ENCODE assay signal across 8 mouse cellular contexts in the genomic region with DNA sequence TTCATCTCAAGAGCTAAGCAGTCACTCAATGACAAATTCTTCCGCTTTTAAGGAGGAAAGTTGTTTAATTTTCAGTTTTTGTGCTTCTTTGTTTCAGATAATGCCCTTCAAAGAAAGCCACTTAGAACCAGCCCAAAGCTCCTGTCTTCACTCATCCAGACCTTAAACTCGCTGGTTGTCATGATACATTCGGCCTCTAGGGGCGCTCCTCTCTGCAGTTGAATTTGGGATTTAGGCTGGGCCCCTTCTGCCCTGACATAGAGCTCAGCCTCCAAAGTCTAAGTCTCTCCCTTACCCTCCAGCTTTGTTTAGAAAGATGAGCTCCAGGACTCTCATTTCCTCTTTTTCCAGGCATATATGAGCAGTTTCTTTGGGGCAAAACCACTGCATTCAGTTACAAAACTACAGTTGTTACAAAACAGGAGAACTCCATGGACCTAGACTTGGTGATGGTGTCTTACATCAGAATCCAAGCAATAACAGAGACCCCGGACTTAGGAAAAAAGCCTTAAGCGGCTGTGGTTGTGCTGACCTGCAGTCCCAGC. TPM values are rescaled to one million over a fixed set of nuclear protein-coding genes. Genes with fewer than 3 reads are reported as not detected.
A peak's percentile ranks its signal among the peaks of the same experiment; 100 is the strongest.
DNase-seq lines count a peak whose midpoint lies in the region; ATAC-seq and TF ChIP-seq lines count a peak whose summit lies in the region.
"Not testable (repeated sequence)": the region's sequence is repeated elsewhere in the genome, so short reads cannot be mapped to it uniquely, and the experiment has no call there.

No protein-coding gene starts in this region.

- H3K9ac ChIP-seq in MEL (ENCODE audit: control insufficient read depth, low read depth, low read length, poor library complexity, severe bottlenecking); forebrain, embryonic 11.5 days (ENCODE audit: low read length): not testable (repeated sequence)

- H3K4me3 ChIP-seq in MEL (ENCODE audit: control insufficient read depth in 1 of 2, insufficient read depth in 1 of 2, low read depth in 2 of 2, low read length in 2 of 2); forebrain, embryonic 11.5 days (ENCODE audit: low read depth, low read length): not testable (repeated sequence)

- DNase-seq in MEL (ENCODE audit: low read depth, low spot score): peak; percentile 54
- peak; percentile 24 for DNase-seq in c-Kit-positive CD71-positive TER-119-negative erythroid progenitor cells, embryonic 14.5 days (ENCODE audit: low read depth)
- peak; percentile 77 for DNase-seq in forebrain, embryonic 11.5 days (ENCODE audit: low spot score)
- peak; percentile 75 for DNase-seq in heart, postnatal 4 days
- peak; percentile 24 to 75 for DNase-seq in layer of hippocampus, postnatal 25 days (ENCODE audit: extremely low spot score in 1 of 2, low spot score in 1 of 2)
- DNase-seq in lung, postnatal 25 days (ENCODE audit: low spot score): peak; percentile 65
- peak; percentile 58 for DNase-seq in right cerebral cortex, adult 2 months (ENCODE audit: low spot score in 2 of 2)
- peak; percentile 78 to 86 for DNase-seq in thymus, postnatal 36 days

- not testable (repeated sequence) for TF ChIP-seq POLR2A in MEL (IDR thresholded peaks at IDR 0.05; ENCODE audit: control insufficient read depth in 1 of 2, insufficient read depth in 1 of 2, low read depth in 1 of 2, low read length in 2 of 2, poor library complexity in 1 of 2)

- not testable (repeated sequence) for ATAC-seq in forebrain, embryonic 11.5 days (replicated peaks; ENCODE audit: low FRiP score)

- H3K27ac ChIP-seq in MEL (ENCODE audit: control insufficient read depth, low read depth, low read length); forebrain, embryonic 11.5 days (ENCODE audit: low read depth, low read length): not testable (repeated sequence)

- not testable (repeated sequence) for H3K4me2 ChIP-seq in forebrain, embryonic 11.5 days (ENCODE audit: low read depth, low read length, severe bottlenecking)

- WGBS in forebrain, embryonic 11.5 days: 25% methylated on average over 6 of the region's 6 CpGs

- TF ChIP-seq RAD21 in MEL (IDR thresholded peaks at IDR 0.05; ENCODE audit: low read depth, low read length): peak; percentile 30

- not testable (repeated sequence) for H3K79me2 ChIP-seq in MEL (ENCODE audit: control insufficient read depth, insufficient read depth, low read length, poor library complexity)

- peak; percentile 61 to 74 (median 63) for TF ChIP-seq CTCF in MEL (IDR thresholded peaks at IDR 0.05 in 2 of 3, conservative IDR thresholded peaks at IDR 0.05 in 1 of 3; ENCODE audit: control insufficient read depth in 1 of 3, insufficient read depth in 1 of 3, low read depth in 2 of 3, low read length in 3 of 3, poor library complexity in 1 of 3, severe bottlenecking in 1 of 3)

- not testable (repeated sequence) for H3K27me3 ChIP-seq in MEL (ENCODE audit: control insufficient read depth in 1 of 2, insufficient read depth in 2 of 2, low read length in 2 of 2); forebrain, embryonic 11.5 days (ENCODE audit: control insufficient read depth, insufficient read depth, low read length)

- H3K4me1 ChIP-seq in MEL (ENCODE audit: control insufficient read depth in 1 of 2, insufficient read depth in 2 of 2, low read length in 2 of 2); forebrain, embryonic 11.5 days (replicated peaks; ENCODE audit: control insufficient read depth, insufficient read depth, low read length): not testable (repeated sequence)

- not testable (repeated sequence) for H3K9me3 ChIP-seq in MEL (replicated peaks; ENCODE audit: insufficient read depth, low read length); forebrain, embryonic 11.5 days (ENCODE audit: control insufficient read depth, low read length)

- not testable (repeated sequence) for TF ChIP-seq EP300 in MEL (IDR thresholded peaks at IDR 0.05; ENCODE audit: low read depth in 1 of 2, low read length in 2 of 2)

- not testable (repeated sequence) for H3K36me3 ChIP-seq in MEL (ENCODE audit: control insufficient read depth in 1 of 2, insufficient read depth in 2 of 2, low read length in 2 of 2); forebrain, embryonic 11.5 days (ENCODE audit: control insufficient read depth, insufficient read depth, low read length)

TF ChIP-seq in MEL, 35 proteins besides CTCF, POLR2A, EP300 and RAD21:
- TF ChIP-seq SMC3 (IDR thresholded peaks at IDR 0.05; ENCODE audit: low read depth, low read length): peak; percentile 30; the same call in 1 of the 2 replicates

RNA-seq across cellular contexts. Expression of gene Ly6c1, which starts 13.5 kb away (rescaled TPM):
- total RNA-seq in MEL (2012; rRNA removed): not detected in 2 replicates
- polyA plus RNA-seq in MEL (2012; ENCODE audit: insufficient read depth in 1 of 2, insufficient read length in 2 of 2, low read depth in 1 of 2, low replicate concordance in 2 of 2, missing spikeins in 1 of 2): not detected
- 0.44 and 0.53 TPM in 2 replicates for polyA plus RNA-seq in forebrain, embryonic 11.5 days (2014; fragmentation: Nextera tagmentation; extraction: Ambion mirVana)
- 10 to 100 TPM; 63.2 to 73.2 TPM for total RNA-seq in heart, postnatal 4 days (2021)
- total RNA-seq in layer of hippocampus, postnatal 25 days (2021): 10 to 100 TPM; 52.9 to 60.6 TPM

RNA-seq across cellular contexts. Expression of gene Ly6c2, which starts 49.7 kb away (rescaled TPM):
- not detected in 2 replicates for total RNA-seq in MEL (2012; rRNA removed)
- not detected for polyA plus RNA-seq in MEL (2012; ENCODE audit: insufficient read depth in 1 of 2, insufficient read length in 2 of 2, low read depth in 1 of 2, low replicate concordance in 2 of 2, missing spikeins in 1 of 2)
- not detected in 2 replicates for polyA plus RNA-seq in forebrain, embryonic 11.5 days (2014; fragmentation: Nextera tagmentation; extraction: Ambion mirVana)
- 1 to 10 TPM; 1.9 to 2.5 TPM for total RNA-seq in heart, postnatal 4 days (2021)
- total RNA-seq in layer of hippocampus, postnatal 25 days (2021): 1 to 10 TPM; 1.7 to 4.5 TPM

Comparison
In these comparisons a context has a peak if more than half of its experiments do, and no peak if none do; other contexts are left out.
1. DNase-seq: peak in every context shown above with its lines; median percentile 82 in thymus, postnatal 36 days; 77 in forebrain, embryonic 11.5 days; 75 in heart, postnatal 4 days; 65 in lung, postnatal 25 days; 58 in right cerebral cortex, adult 2 months; 54 in MEL; 50 in layer of hippocampus, postnatal 25 days; 24 in c-Kit-positive CD71-positive TER-119-negative erythroid progenitor cells, embryonic 14.5 days.
2. RNA of gene Ly6c1, which starts 13.5 kb away (total RNA-seq): 63.2 to 73.2 TPM in heart, postnatal 4 days and 52.9 to 60.6 TPM in layer of hippocampus, postnatal 25 days; not detected in MEL; every median in the first group is over 10 times any median in the second.